Mouse (Mus musculus): Measurements from ENCODE around the gene Unc13c. TPM values are rescaled to one million over a fixed set of nuclear protein-coding genes. Genes with fewer than 3 reads are reported as not detected.

Unc13c gene
- polyA plus RNA-seq, 1 experiment from 2014 or later = 6.4 TPM

DNA sequence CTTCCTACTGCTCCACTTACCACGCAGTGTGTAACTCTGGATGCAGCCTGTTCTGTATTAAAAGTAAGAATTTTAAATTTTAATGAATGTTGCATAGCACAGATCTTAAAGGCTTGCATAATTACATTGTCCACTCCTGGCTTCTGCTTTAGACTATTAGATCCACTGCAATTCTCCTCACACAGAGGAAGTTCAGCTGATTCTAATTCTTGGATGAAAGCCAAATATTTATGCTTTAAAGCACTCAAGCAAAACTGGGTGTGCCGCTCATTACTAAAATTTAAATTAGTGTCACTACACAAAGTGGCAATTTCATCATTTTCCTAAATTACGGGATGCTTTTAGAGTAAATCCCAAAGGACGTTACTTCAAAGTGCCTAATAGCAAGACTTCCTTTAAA, 17.2 kb downstream of the Unc13c start:
- no peak overlapping the region for H3K4me3 ChIP-seq
- WGBS = 64% methylated on average over 4 of the region's 4 CpGs
- no peak overlapping the region for H3K27ac ChIP-seq (replicated peaks)
- H3K36me3 ChIP-seq = no peaks in the 10 kb centered on the region
- H3K4me2 ChIP-seq = no peak overlapping the region
- no peaks in the 10 kb centered on the region for H3K27me3 ChIP-seq
- no peak overlapping the region for H3K9ac ChIP-seq
- H3K9me3 ChIP-seq = no peaks in the 10 kb centered on the region
- H3K4me1 ChIP-seq (replicated peaks) = no peaks in the 10 kb centered on the region
- no peak for ATAC-seq (ENCODE audit: low FRiP score, low read depth)

DNA sequence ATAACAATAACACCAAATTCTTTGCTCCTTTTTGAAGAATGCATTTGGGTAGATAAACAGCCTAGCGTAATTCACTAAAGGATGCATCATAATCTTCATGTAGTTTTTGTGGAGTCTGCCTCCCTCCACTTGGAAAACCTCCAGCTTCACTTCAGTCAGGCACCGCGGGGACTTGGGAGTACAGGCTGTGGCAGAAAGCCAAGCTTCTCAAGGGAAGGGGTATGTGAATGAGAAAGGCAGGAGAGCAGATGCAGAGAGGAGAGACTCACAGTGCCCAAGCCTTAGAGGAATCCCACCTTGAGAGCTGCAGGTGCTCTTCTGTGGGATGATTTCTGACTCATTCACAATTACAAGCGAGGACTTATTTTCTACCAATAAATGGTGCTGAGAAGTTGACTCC, 33.9 kb downstream of the Unc13c start:
- Histone ChIP-seq H3K36me3 (peaks cover 19% of the 10 kb centered on the region), H3K27ac (replicated peaks) (no peak overlapping the region), H3K4me1 (replicated peaks) (0 out of 2 replicates have a peak, but pooled peaks cover 6% of the 10 kb centered on the region), H3K27me3 (no peaks in the 10 kb centered on the region), H3K4me3 (no peak overlapping the region), H3K9ac (no peak overlapping the region), H3K9me3 (no peaks in the 10 kb centered on the region), H3K4me2 (no peak overlapping the region)
- 65% methylated on average over 4 of the region's 4 CpGs for WGBS
- 0 out of 2 replicates have a peak, but pooled peaks have one; percentile 63 for ATAC-seq (ENCODE audit: low FRiP score, low read depth)

DNA sequence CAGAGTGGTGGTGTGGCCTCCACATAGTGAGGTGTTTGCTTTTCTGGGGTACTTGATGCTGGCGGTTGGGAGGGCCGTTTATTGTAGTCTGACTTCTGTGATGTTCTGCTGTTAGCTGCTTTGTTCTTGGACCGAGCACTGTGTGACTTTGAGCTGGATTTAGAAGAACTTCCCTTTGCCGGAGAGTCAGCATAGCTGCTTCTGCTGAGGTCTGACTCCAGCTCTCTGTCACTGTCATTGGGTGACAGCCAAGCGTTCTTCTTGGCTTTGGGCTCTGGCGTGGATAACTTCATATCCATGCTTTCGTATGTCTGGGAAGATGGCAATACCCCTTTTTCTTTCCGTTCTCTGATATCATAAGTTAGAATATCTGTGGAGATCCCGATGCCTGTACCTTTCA, 36.8 kb downstream of the Unc13c start:
- 0 out of 2 replicates have a peak, but pooled peaks cover 6% of the 10 kb centered on the region for H3K4me1 ChIP-seq (replicated peaks)
- WGBS = 96% methylated on average over 9 of the region's 9 CpGs
- no peak overlapping the region for H3K27ac ChIP-seq (replicated peaks)
- H3K27me3 ChIP-seq = no peaks in the 10 kb centered on the region
- peaks cover 19% of the 10 kb centered on the region for H3K36me3 ChIP-seq
- no peak for ATAC-seq (ENCODE audit: low FRiP score, low read depth)
- no peak overlapping the region for H3K4me3 ChIP-seq
- no peak overlapping the region for H3K9ac ChIP-seq
- no peaks in the 10 kb centered on the region for H3K9me3 ChIP-seq
- H3K4me2 ChIP-seq = no peak overlapping the region

DNA sequence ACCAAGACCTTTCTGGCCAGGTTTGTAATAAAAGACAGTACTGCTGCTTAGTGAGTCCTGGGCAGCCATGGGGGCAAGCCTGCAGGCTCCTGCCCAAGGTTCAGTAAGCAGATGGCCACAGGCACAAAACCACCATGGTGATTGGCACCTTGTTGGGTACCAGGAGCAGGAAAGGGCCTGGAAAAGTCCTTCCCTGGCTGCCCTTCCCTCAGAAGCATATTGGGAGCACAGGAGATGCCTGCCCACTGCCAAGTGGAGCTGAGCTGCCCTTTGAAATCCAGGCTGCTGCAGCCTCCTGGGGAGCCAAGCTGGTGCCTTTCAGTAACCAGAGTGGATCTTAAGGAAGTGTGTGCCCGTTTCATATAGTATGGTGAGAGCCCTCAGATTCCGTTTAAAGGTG, 41.5 kb downstream of the Unc13c start:
- peaks cover 12% of the 10 kb centered on the region for H3K36me3 ChIP-seq
- H3K27ac ChIP-seq (replicated peaks) = no peak overlapping the region
- H3K4me2 ChIP-seq = no peak overlapping the region
- no peaks in the 10 kb centered on the region for H3K9me3 ChIP-seq
- no peaks in the 10 kb centered on the region for H3K27me3 ChIP-seq
- no peak overlapping the region for H3K4me3 ChIP-seq
- no peak overlapping the region for H3K9ac ChIP-seq
- ATAC-seq (ENCODE audit: low FRiP score, low read depth) = no peak
- WGBS = 64% methylated on average over 2 of the region's 2 CpGs
- no peaks in the 10 kb centered on the region for H3K4me1 ChIP-seq (replicated peaks)

DNA sequence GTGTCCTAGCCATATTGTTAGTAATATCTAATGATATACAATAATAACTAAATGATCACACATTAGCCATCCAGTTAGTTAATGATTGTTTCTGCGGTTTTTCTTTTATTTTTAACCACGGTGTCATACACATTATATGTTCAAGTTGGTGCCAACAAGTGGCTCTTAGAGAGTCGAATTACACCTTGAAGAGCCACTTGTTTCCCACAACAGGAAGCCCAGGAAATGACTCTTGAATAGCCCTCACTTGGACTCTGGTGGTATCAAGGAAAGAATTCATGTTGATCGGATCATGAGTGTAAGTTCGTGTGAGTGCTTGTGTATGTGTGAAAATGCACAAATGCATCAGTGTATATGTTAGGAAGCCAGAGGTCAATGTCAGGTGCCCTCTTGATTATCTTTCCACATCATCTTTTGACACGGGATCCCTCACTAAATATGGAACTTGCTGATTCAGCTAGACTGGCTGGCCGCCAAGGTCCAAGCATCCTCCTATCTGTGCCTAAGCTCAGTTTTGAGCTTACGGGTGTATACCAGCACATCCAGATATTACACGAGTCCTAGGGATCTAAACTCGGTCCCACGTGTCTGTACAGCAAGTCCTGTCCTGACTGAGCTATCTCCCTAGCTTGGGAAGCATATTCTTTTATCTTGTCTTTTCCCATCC, 46.2 kb downstream of the Unc13c start:
- H3K9me3 ChIP-seq = no peaks in the 10 kb centered on the region
- no peaks in the 10 kb centered on the region for H3K27me3 ChIP-seq
- H3K4me2 ChIP-seq = no peak overlapping the region
- 89% methylated on average over 11 of the region's 11 CpGs for WGBS
- H3K4me3 ChIP-seq = no peak overlapping the region
- no peak overlapping the region for H3K27ac ChIP-seq (replicated peaks)
- H3K9ac ChIP-seq = no peak overlapping the region
- H3K36me3 ChIP-seq = no peaks in the 10 kb centered on the region
- ATAC-seq (ENCODE audit: low FRiP score, low read depth) = no peak
- no peaks in the 10 kb centered on the region for H3K4me1 ChIP-seq (replicated peaks)

DNA sequence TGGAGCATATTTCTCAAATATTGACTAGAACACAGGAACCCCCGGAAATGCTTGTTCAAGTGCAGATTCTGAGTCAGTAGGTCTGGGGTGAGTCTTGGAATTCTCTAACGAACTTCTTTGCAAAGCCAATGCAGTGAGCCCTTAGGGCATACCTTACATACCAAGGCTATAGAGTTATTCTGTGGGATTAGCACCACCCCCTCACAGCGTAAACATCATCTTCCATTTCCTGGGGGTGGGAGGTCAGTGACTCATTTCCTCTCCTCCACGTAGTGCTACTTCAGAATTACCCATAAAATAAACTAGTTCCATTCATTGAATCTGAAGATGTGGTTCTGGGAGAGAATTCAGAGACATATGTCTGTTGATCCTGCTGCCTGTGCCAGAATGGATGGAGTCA, 62.8 kb downstream of the Unc13c start:
- ATAC-seq (ENCODE audit: low FRiP score, low read depth) = no peak
- H3K4me1 ChIP-seq (replicated peaks) = no peaks in the 10 kb centered on the region
- H3K4me3 ChIP-seq = no peak overlapping the region
- H3K9ac ChIP-seq = no peak overlapping the region
- no peaks in the 10 kb centered on the region for H3K9me3 ChIP-seq
- H3K27me3 ChIP-seq = no peaks in the 10 kb centered on the region
- H3K4me2 ChIP-seq = no peak overlapping the region
- WGBS = 85% methylated on average over 4 of the region's 4 CpGs
- H3K27ac ChIP-seq (replicated peaks) = no peak overlapping the region
- no peaks in the 10 kb centered on the region for H3K36me3 ChIP-seq

DNA sequence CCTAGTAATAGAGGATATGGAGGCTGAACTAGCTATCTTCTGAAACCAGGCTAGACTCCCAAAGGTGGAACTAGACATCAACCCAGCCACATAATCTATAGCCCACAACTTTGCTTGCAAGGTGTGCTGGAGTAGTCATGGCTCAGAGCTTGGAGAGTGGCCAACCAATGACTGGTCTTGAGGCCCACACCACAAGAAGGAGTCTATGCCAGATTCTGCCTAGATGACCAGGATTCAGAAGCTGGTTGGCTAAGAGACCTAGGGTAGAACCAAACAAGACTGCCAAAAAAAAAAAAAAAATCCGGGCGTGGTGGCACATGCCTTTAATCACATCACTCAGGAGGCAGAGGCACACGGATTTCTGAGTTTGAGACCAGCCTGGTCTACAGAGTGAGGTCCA, 70.2 kb downstream of the Unc13c start:
- H3K4me1 ChIP-seq (replicated peaks) = no peaks in the 10 kb centered on the region
- ATAC-seq (ENCODE audit: low FRiP score, low read depth) = no peak
- 85% methylated on average over 3 of the region's 3 CpGs for WGBS
- H3K4me2 ChIP-seq = no peak overlapping the region
- no peak overlapping the region for H3K9ac ChIP-seq
- peaks cover 4% of the 10 kb centered on the region; the same call in 1 of the 2 replicates for H3K9me3 ChIP-seq
- H3K27ac ChIP-seq (replicated peaks) = no peak overlapping the region
- H3K4me3 ChIP-seq = no peak overlapping the region
- H3K27me3 ChIP-seq = no peaks in the 10 kb centered on the region
- H3K36me3 ChIP-seq = no peaks in the 10 kb centered on the region

DNA sequence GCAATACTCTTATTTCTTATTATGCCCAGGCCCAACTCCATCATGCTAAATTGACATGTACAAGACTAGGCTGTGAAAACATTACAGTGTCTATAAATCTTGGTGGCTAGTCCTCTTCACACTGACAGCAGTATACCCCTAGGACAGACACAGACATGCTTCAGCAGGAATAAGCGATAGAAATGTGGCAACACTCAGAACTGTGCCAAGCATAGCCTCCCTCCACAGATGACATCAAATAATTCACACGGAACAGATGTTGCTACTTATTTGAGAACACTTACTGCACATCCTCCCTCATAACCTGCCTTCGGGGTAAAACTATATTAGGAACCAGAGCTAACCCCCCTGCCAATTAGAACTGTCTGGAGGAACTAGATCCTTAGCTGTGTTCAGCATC, 72.6 kb downstream of the Unc13c start:
- Histone ChIP-seq H3K4me2 (no peak overlapping the region), H3K4me1 (replicated peaks) (no peaks in the 10 kb centered on the region), H3K27me3 (no peaks in the 10 kb centered on the region), H3K9me3 (peaks cover 4% of the 10 kb centered on the region; the same call in 1 of the 2 replicates), H3K36me3 (no peaks in the 10 kb centered on the region), H3K4me3 (no peak overlapping the region), H3K9ac (no peak overlapping the region), H3K27ac (replicated peaks) (no peak overlapping the region)
- ATAC-seq (ENCODE audit: low FRiP score, low read depth) = no peak
- WGBS = 71% methylated on average over 3 of the region's 3 CpGs

DNA sequence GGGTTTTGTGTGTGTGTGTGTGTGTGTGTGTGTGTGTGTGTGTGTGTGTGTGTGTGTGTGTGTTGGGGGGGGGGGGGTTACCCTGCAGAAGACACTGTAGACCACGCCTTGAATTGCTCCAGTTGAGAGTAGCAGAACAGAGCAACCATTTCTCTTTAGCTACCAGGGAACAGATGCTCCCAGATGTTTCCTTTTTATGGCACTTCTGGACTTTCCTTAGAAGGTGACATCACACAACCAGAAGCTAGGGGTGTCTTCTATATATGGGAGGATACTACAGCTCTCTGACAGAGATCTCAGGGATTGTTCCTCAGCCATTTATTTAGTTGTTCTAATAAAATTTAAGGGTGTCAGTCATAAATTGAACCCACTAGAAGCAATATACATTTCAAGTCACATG, 85.2 kb downstream of the Unc13c start:
- Histone ChIP-seq H3K27ac (replicated peaks) (no peak overlapping the region), H3K4me2 (no peak overlapping the region), H3K4me3 (no peak overlapping the region), H3K9me3 (0 out of 2 replicates have a peak, but pooled peaks cover 5% of the 10 kb centered on the region), H3K36me3 (no peaks in the 10 kb centered on the region), H3K4me1 (replicated peaks) (0 out of 2 replicates have a peak, but pooled peaks cover 9% of the 10 kb centered on the region), H3K27me3 (no peaks in the 10 kb centered on the region), H3K9ac (no peak overlapping the region)
- no peak for ATAC-seq (ENCODE audit: low FRiP score, low read depth)
- WGBS = 60% methylated on average over 1 of the region's 1 CpGs

DNA sequence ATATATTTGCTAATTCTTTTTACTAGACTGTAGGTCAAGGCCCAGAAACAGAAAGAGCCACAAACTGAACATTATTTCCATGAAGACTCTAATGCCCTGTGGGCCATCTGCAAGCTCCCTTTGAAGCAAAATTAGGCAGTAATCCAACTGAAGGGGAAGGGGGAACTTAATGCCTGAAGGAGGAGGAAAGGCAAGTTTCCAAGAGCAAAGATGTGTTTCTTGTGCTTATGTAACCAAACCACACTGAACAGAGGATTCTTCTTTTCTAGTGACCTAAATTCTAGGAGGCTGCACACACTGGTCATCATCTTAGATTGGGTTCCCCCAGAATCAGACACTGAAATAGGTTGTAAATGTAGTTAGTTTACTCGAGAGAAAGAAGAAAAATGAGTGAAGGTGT, 85.6 kb downstream of the Unc13c start:
- no peak overlapping the region for H3K4me2 ChIP-seq
- H3K9me3 ChIP-seq = 0 out of 2 replicates have a peak, but pooled peaks cover 5% of the 10 kb centered on the region
- no peak overlapping the region for H3K4me3 ChIP-seq
- no peaks in the 10 kb centered on the region for H3K36me3 ChIP-seq
- 0 out of 2 replicates have a peak, but pooled peaks cover 9% of the 10 kb centered on the region for H3K4me1 ChIP-seq (replicated peaks)
- H3K9ac ChIP-seq = no peak overlapping the region
- no peak for ATAC-seq (ENCODE audit: low FRiP score, low read depth)
- WGBS = 76% methylated on average over 1 of the region's 1 CpGs
- H3K27ac ChIP-seq (replicated peaks) = peak overlapping the region; percentile 51; the same call in 1 of the 2 replicates
- no peaks in the 10 kb centered on the region for H3K27me3 ChIP-seq

DNA sequence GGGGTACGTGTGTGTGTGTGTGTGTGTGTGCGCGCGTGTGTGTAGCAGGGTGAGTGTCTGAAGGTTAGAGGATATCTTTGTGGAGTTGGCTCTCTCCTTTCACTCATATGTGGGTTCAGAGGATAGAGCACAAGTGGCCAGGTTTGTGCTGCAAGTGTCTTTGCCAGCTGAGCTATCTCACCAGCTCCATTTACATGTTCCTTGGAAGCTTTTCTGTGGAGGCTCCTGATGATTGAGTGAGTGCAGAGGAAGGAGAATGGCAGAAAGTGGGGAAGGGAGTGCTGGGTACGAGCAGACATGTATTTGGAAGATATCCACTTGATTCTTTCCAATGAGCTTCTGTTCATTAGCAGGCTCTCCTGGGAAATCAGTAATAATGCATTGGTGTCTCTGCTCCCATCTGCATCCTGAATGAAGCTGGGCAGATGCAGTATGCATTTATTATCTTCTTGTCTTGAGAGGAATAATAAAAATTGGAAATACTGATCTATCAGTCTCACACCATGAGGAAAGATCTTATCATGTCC, 86.3 kb downstream of the Unc13c start:
- no peak overlapping the region for H3K9ac ChIP-seq
- H3K27me3 ChIP-seq = no peaks in the 10 kb centered on the region
- ATAC-seq (ENCODE audit: low FRiP score, low read depth) = no peak
- 0 out of 2 replicates have a peak, but pooled peaks cover 5% of the 10 kb centered on the region for H3K9me3 ChIP-seq
- no peak overlapping the region for H3K4me2 ChIP-seq
- peak overlapping the region; percentile 48 for H3K27ac ChIP-seq (replicated peaks)
- WGBS = 75% methylated on average over 5 of the region's 5 CpGs
- 0 out of 2 replicates have a peak, but pooled peaks cover 9% of the 10 kb centered on the region for H3K4me1 ChIP-seq (replicated peaks)
- H3K4me3 ChIP-seq = no peak overlapping the region
- no peaks in the 10 kb centered on the region for H3K36me3 ChIP-seq

DNA sequence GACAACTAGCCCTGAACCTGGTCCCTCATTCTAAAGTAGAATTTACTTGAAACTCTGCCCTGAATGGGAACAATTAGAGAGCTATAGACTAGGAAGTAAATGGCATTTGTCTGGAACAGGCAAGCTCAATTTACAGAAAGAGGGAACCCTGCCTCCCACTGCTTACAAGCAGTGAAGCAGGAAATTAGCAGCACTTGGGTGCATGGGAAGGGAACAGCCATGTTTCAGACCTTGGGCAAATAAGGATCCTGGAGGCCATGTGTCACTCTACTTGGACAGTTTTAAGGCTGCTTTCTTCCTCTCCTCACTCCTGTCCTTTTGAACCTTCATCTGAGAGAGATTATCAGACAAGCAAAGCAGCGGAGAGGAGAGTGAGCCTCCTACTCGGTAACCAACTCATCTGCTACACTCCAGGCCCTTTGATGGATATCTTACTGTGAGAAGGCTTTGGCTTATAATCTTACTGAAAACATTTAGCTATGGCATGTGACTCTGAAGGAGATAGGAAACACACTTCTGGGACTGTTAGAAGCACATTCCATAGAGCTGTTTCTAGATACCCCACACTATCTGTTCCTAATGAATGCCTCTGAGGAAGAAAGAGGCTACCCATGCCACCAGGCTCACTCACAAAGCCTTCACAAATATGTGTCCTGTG, 101.2 kb downstream of the Unc13c start:
- Histone ChIP-seq H3K4me2 (no peak overlapping the region), H3K27ac (replicated peaks) (peak overlapping the region; percentile 10; the same call in 1 of the 2 replicates), H3K27me3 (no peaks in the 10 kb centered on the region), H3K36me3 (no peaks in the 10 kb centered on the region), H3K9ac (no peak overlapping the region), H3K9me3 (no peaks in the 10 kb centered on the region), H3K4me3 (no peak overlapping the region), H3K4me1 (replicated peaks) (no peaks in the 10 kb centered on the region)
- ATAC-seq (ENCODE audit: low FRiP score, low read depth) = peak; percentile 51; the same call in 1 of the 2 replicates
- WGBS = 49% methylated on average over 2 of the region's 2 CpGs
